Mouse (Mus musculus) hindbrain, embryonic 16.5 days (tissue): ENCODE measurements around the gene Trio. TPM values are rescaled to one million over a fixed set of nuclear protein-coding genes. Genes with fewer than 3 reads are reported as not detected.

Source experiments
- ATAC-seq: fragments of 200-750 bp; cut with Nextera tagmentation; 2 replicates; pipeline ENCODE4 v1.8.0; 2017; ENCODE audit warnings: moderate TSS enrichment, moderate library complexity
- H3K27ac ChIP-seq: fragments of 300-500 bp; sonication (generic); 2 replicates; pipeline ENCODE4 v1.5.1; 2014; ENCODE audit warnings: low read depth, mild to moderate bottlenecking, control low read depth, low read length, moderate library complexity
- H3K27me3 ChIP-seq: fragments of 300-500 bp; sonication (generic); replicated peaks from 2 replicates; pipeline ENCODE4 v1.6.1; 2014; ENCODE audit warnings: low read length; ENCODE audit not compliant: control insufficient read depth, insufficient read depth
- H3K36me3 ChIP-seq: fragments of 300-500 bp; sonication (generic); 2 replicates; pipeline ENCODE4 v1.6.1; 2014; ENCODE audit warnings: mild to moderate bottlenecking, low read length, moderate library complexity, mixed read lengths; ENCODE audit not compliant: control insufficient read depth, insufficient read depth
- H3K4me1 ChIP-seq: fragments of 300-500 bp; sonication (generic); 2 replicates; pipeline ENCODE4 v1.6.1; 2014; ENCODE audit warnings: low read depth, low read length; ENCODE audit not compliant: control insufficient read depth, insufficient read depth
- H3K4me2 ChIP-seq: fragments of 300-500 bp; sonication (generic); 2 replicates; pipeline ENCODE4 v1.6.1; 2014; ENCODE audit warnings: mild to moderate bottlenecking, low read length, control low read depth, moderate library complexity
- H3K4me3 ChIP-seq: fragments of 300-500 bp; sonication (generic); 2 replicates; pipeline ENCODE4 v1.5.1; 2014; ENCODE audit warnings: mild to moderate bottlenecking, low read length, control low read depth, moderate library complexity
- H3K9ac ChIP-seq: fragments of 300-500 bp; sonication (generic); 2 replicates; pipeline ENCODE4 v1.6.1; 2014; ENCODE audit warnings: low read depth, mild to moderate bottlenecking, control low read depth, low read length, moderate library complexity
- H3K9me3 ChIP-seq: fragments of 300-500 bp; sonication (generic); 2 replicates; pipeline ENCODE4 v1.6.1; 2014; ENCODE audit warnings: mild to moderate bottlenecking, low read length, moderate library complexity; ENCODE audit not compliant: control insufficient read depth
- WGBS: fragments of 180-500 bp; shearing (Covaris S2); extraction: QIAGEN DNeasy Blood & Tissue Kit; methylation state at CpG from one replicate; pipeline ENCODE4 v1.1.7; 2014; 5-methylcytosine and 5-hydroxymethylcytosine counted together
- polyA plus RNA-seq: library from polyadenylated mRNA; unstranded; fragments of >200 nt; fragmentation: Nextera tagmentation; extraction: Ambion mirVana; gene quantifications from 2 replicates; pipeline ENCODE4 v1.2.1, GENCODE M21; 2015

Trio gene
- polyA plus RNA-seq, 1 experiment from 2014 or later = 31.1 TPM

GRCm38 (mm10) chr15:27927614-27928013 is 98.0 kb downstream of the Trio start:
- H3K4me3 ChIP-seq = no peak overlapping the region
- peaks cover 34% of the 10 kb centered on the region for H3K4me1 ChIP-seq
- 89% methylated on average over 6 of the region's 6 CpGs for WGBS
- H3K9me3 ChIP-seq = no peaks in the 10 kb centered on the region
- no peaks in the 10 kb centered on the region for H3K36me3 ChIP-seq
- no peak overlapping the region for H3K4me2 ChIP-seq
- no peak for ATAC-seq
- H3K27me3 ChIP-seq = no peaks in the 10 kb centered on the region
- no peak overlapping the region for H3K27ac ChIP-seq
- H3K9ac ChIP-seq = no peak overlapping the region

GRCm38 (mm10) chr15:27926941-27927340 is 98.7 kb downstream of the Trio start:
- 65% methylated on average over 18 of the region's 18 CpGs for WGBS
- no peak overlapping the region for H3K4me2 ChIP-seq
- H3K9me3 ChIP-seq = no peaks in the 10 kb centered on the region
- H3K27ac ChIP-seq = no peak overlapping the region
- H3K4me3 ChIP-seq = no peak overlapping the region
- H3K4me1 ChIP-seq = peaks cover 39% of the 10 kb centered on the region
- H3K36me3 ChIP-seq = no peaks in the 10 kb centered on the region
- no peaks in the 10 kb centered on the region for H3K27me3 ChIP-seq
- ATAC-seq = no peak
- H3K9ac ChIP-seq = no peak overlapping the region

GRCm38 (mm10) chr15:27926450-27926849 is 99.2 kb downstream of the Trio start:
- Histone ChIP-seq H3K9ac (no peak overlapping the region), H3K27me3 (no peaks in the 10 kb centered on the region), H3K36me3 (no peaks in the 10 kb centered on the region), H3K4me3 (no peak overlapping the region), H3K4me1 (peaks cover 39% of the 10 kb centered on the region), H3K9me3 (no peaks in the 10 kb centered on the region), H3K27ac (peak overlapping the region; percentile 1; the same call in 1 of the 2 replicates), H3K4me2 (no peak overlapping the region)
- 63% methylated on average over 7 of the region's 7 CpGs for WGBS
- no peak for ATAC-seq

GRCm38 (mm10) chr15:27925865-27926264 is 99.8 kb downstream of the Trio start:
- Histone ChIP-seq H3K27me3 (no peaks in the 10 kb centered on the region), H3K9ac (no peak overlapping the region), H3K4me1 (peaks cover 39% of the 10 kb centered on the region), H3K4me3 (no peak overlapping the region), H3K36me3 (no peaks in the 10 kb centered on the region), H3K9me3 (no peaks in the 10 kb centered on the region), H3K27ac (peak overlapping the region; percentile 1; the same call in 1 of the 2 replicates), H3K4me2 (no peak overlapping the region)
- WGBS = 42% methylated on average over 8 of the region's 8 CpGs
- ATAC-seq = no peak

- no peaks in the 10 kb centered on the region for H3K9me3 ChIP-seq
- peak overlapping the region; percentile 6; the same call in 1 of the 2 replicates for H3K27ac ChIP-seq
- H3K4me2 ChIP-seq = no peak overlapping the region; the same call in 1 of the 2 replicates
- peaks cover 42% of the 10 kb centered on the region for H3K4me1 ChIP-seq
- H3K27me3 ChIP-seq = no peaks in the 10 kb centered on the region
- no peak for ATAC-seq
- 23% methylated on average over 15 of the region's 15 CpGs for WGBS
- H3K36me3 ChIP-seq = no peaks in the 10 kb centered on the region
- no peak overlapping the region; the same call in 1 of the 2 replicates for H3K9ac ChIP-seq
- no peak overlapping the region for H3K4me3 ChIP-seq
Measured at GRCm38 (mm10) chr15:27925004-27925635, 100.5 kb downstream of the Trio start.

GRCm38 (mm10) chr15:27923987-27924341 is 101.7 kb downstream of the Trio start:
- Histone ChIP-seq H3K9ac (no peak overlapping the region; the same call in 1 of the 2 replicates), H3K27ac (peak overlapping the region; percentile 74), H3K4me1 (peaks cover 49% of the 10 kb centered on the region), H3K4me3 (peak overlapping the region; percentile 38), H3K9me3 (no peaks in the 10 kb centered on the region), H3K36me3 (no peaks in the 10 kb centered on the region), H3K4me2 (peak overlapping the region; percentile 65), H3K27me3 (no peaks in the 10 kb centered on the region)
- 12% methylated on average over 5 of the region's 5 CpGs for WGBS
- peak; percentile 45 for ATAC-seq

- ATAC-seq = peak; percentile 92
- Histone ChIP-seq H3K4me3 (peak overlapping the region; percentile 38), H3K4me1 (peaks cover 49% of the 10 kb centered on the region), H3K4me2 (peak overlapping the region; percentile 65), H3K36me3 (no peaks in the 10 kb centered on the region), H3K9ac (peak overlapping the region; percentile 62), H3K9me3 (no peaks in the 10 kb centered on the region), H3K27me3 (no peaks in the 10 kb centered on the region), H3K27ac (peak overlapping the region; percentile 74)
- 7% methylated on average over 21 of the region's 21 CpGs for WGBS
Measured at GRCm38 (mm10) chr15:27923280-27923986, 102.2 kb downstream of the Trio start.

- Histone ChIP-seq H3K27me3 (no peaks in the 10 kb centered on the region), H3K27ac (no peak overlapping the region), H3K9me3 (no peaks in the 10 kb centered on the region), H3K4me1 (peaks cover 37% of the 10 kb centered on the region), H3K4me3 (no peak overlapping the region), H3K4me2 (no peak overlapping the region), H3K9ac (no peak overlapping the region), H3K36me3 (no peaks in the 10 kb centered on the region)
- ATAC-seq = no peak
- WGBS = 52% methylated on average over 3 of the region's 3 CpGs
Measured at GRCm38 (mm10) chr15:27920751-27921150, 104.9 kb downstream of the Trio start.

GRCm38 (mm10) chr15:27919540-27919939 is 106.1 kb downstream of the Trio start:
- 16% methylated on average over 5 of the region's 5 CpGs for WGBS
- H3K36me3 ChIP-seq = no peaks in the 10 kb centered on the region
- H3K4me2 ChIP-seq = no peak overlapping the region
- peak; percentile 64 for ATAC-seq
- H3K4me1 ChIP-seq = peaks cover 25% of the 10 kb centered on the region
- no peaks in the 10 kb centered on the region for H3K27me3 ChIP-seq
- H3K9me3 ChIP-seq = no peaks in the 10 kb centered on the region
- H3K9ac ChIP-seq = no peak overlapping the region
- no peak overlapping the region for H3K4me3 ChIP-seq
- H3K27ac ChIP-seq = 0 out of 2 replicates have a peak overlapping the region, but pooled peaks have one; percentile 41
